Mouse (Mus musculus): ENCODE data around the gene Fstl1.

- no peak for TF ChIP-seq POLR2A (IDR thresholded peaks at IDR 0.05; ENCODE audit: borderline replicate concordance, low read depth, low read length)
- no peak for TF ChIP-seq CTCF (IDR thresholded peaks at IDR 0.05; ENCODE audit: low read depth, low read length)
These were observed 1.9 kb downstream of the Fstl1 start for GRCm38 (mm10) chr16:37778529-37778928.

Measured in bone marrow macrophage, adult 2 months (primary cell).